Mouse (Mus musculus) kidney, postnatal 25 days (tissue): ENCODE measurements around the gene Pde7b.

Experiments
- DNase-seq, 2 experiments: peaks; one replicate each; pipeline ENCODE4 v3.0.0; 2021; ENCODE audit warnings: mixed read lengths in 2 of 2

Gene Pde7b

DNA sequence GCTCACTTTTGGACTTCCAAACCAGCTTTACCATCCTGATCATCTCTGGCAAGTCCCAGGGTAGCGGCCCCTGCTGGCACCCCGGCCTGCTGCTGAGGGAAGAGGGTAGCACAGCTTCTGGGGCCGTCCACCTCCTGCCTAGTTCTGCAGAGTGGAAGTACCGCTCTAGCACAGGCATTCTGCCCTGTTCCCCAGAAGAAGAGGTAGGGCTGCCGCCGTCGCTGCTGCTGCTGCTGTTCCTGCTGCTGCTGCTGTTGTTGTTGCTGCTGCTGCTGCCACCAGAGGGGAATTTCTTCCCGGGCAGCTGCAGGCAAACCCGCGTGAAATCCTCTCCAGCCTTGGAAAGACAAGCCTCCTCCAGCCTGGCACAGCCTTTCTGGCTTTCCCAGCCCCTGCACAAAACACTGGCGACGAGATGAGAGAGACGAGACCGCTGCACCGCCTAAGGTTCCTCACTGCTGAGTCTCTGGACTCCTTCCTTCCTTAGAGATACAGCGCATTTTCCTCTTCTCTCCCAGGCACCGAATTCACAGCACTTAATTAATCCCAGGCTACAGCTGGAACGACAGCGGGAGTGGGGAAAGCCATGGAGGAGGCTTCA is 176.8 kb downstream of the Pde7b start:
- DNase-seq = peak; percentile 63 to 75

DNA sequence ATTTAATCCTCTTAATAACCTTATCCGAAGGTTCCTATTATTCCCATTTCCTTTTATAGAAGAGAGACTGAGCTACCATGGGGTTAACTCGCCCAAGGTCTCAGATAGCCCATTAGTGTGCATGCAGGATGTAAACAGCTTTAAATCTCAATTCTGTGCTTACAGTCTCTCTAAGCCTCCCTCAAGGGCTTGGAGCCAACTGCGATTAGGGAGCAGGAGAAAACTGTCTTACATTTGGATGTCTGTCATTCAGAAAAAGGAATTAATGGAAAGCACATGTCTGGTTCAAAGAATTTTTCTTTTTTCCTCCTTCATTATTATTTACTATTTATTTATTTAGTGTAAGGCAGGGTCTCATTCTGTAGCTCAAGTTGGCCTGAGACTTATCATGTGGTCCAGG is 181.8 kb downstream of the Pde7b start:
- DNase-seq = no peak

- DNase-seq = peak; percentile 30 to 60
Observed at GRCm38 (mm10) chr10:20533811-20534210, 191.1 kb downstream of the Pde7b start.

DNA sequence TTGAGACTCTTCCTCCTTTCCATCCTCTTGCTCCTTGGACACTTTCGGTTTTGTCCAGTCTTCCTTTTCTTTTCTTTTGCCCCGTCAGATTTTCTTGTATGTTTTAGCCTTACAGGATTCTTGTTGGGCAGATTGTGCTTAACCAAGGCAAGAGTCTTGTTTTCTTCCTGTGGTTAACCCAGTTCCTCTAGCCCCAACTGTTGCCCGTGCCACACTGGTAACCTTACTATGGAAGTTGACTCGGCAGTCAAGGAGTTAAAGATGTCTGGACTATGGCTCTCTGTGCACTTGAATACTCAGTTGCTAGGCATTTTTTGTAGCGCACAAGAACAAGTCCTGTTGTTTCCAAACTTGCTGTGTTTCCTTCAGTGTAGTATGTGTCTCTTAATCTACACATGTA is 193.0 kb downstream of the Pde7b start:
- no peak for DNase-seq

DNA sequence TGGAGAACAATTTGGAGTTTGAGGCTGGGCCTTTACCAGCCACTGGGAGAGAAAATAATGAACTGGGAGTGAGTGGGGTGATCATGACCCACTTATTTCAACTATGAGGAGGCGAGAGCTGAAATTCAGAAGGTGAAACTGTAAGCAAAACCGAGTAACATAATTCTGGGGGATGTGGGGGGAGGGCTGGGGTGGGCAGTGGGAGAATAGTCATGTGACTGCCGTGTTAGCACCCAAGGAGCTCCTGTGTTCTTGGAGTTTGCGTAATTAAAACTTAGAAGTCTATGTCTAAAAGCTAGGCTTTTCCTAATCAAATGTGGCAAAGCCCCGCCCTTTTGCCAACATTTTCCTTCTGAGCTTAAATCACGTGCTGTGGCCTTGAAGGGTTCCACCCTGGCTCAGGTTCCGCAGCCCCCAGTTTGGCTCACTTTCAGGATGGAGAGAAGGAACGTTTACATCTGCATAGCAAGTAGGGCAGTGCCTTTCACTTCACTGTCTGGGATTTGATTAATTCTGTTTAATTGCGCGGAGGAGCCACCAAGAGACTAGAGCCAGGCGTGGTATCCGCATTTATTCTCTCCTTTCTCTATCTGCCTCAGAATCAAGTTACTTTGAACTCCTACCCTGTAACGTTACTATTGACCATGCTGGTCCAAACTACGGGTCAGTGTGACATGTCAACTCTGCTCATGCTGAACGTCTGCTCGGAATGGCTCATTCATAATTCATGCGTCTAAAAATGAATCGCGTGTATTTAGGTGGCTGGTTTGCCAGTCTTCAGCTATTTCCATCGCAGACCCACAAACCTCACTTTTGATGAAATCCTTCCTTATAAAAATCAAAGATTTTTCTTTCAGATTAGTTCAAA is 196.1 kb downstream of the Pde7b start:
- peak; percentile 27 to 44 for DNase-seq

DNA sequence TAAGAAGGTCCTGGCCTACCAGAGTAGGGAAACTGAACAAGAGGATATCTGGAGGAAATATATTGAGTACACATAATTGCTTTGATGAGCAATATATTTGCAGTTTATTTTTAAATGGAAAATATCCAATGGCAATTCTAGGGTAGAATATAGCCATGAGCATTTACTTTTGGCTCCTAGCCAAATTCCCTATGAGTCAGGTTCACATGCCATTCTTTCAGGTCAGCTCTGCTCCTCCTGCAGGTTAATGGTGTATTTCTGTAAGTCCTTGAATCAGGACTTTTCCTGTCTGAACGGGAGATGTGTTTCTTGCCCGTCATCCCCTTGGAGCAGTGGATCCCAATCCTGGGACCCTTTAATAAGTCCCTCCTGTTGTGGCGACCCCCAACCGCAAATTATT is 197.1 kb downstream of the Pde7b start:
- peak in 1 of 2 experiments; percentile 17 for DNase-seq

DNA sequence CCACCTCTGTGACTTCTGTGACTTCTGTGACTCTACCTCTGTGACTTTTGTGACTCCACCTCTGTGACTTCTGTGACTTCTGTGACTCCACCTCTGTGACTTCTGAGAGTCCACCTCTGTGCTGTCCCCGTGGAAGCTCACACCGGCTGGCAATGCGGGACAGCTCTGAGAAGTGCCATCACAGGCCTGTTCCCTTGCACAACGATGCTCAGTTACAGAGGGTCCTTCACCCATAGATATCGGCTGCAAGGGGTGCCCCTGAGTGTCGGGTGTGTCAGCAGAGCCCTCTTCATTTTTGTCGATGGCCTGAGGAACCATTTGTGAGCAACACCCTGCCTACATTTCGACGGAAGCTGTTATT is 206.4 kb downstream of the Pde7b start:
- peak in 1 of 2 experiments; percentile 39 for DNase-seq

- peak in 1 of 2 experiments; percentile 20 for DNase-seq
Observed at GRCm38 (mm10) chr10:20517756-20518528, 206.9 kb downstream of the Pde7b start.

DNA sequence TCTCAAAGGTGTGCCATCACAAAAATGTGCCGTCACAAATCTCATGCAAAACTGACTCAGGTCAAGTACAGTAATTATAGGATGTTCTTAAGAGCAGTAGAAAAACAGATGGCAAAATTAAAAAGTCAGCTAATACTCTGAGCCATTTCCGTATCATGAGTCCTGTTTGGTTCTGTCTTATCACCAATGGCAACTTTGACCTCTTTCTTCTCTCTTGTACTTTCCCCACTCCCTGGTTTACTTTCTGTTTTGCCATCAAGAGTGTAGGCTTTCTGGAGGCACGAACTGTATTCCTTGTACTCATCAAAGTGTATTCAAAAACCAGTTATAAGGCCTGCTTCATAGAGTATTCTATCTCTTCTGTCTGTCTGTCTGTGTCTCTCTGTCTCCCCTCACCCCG is 211.0 kb downstream of the Pde7b start:
- DNase-seq = no peak

GRCm38 (mm10) chr10:20513461-20513860 is 211.4 kb downstream of the Pde7b start:
- peak in 1 of 2 experiments; percentile 39 for DNase-seq

DNA sequence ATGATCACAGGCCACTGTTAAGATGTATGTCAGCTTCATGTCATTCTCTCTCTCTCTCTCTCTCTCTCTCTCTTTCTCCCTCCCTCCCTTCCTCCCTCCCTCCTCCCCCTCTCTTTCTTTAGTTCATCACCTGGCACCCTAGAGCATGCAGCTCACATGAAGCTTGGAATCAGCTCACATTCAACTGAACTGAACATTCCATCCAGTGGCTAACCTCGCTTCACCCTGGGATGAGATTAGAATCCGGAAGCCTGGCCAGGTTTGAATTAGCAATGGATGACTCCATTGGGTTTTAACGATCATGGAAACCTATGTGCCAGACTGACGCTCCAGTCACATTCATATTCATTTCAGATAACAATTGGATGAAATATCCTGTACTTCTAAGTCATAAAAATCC is 215.1 kb downstream of the Pde7b start:
- DNase-seq = no peak

DNA sequence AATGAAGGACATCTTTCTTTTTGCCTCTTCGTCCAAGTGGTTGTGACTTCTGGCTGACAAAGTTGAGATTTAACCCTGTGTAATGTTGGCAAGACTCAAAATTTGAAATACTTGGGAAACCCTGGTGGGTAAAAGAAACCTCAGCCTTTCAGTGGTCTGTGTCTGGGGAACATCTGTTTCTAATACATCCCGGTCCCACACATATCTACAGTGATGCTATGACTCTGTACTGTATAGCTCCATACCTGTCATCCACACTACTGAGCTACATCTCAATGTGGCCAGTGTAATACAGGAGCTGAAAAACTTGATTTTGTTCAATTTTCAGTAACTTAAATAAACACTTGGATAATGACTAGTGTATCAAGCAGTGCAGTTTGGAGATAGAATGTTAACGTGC is 216.4 kb downstream of the Pde7b start:
- no peak for DNase-seq

DNA sequence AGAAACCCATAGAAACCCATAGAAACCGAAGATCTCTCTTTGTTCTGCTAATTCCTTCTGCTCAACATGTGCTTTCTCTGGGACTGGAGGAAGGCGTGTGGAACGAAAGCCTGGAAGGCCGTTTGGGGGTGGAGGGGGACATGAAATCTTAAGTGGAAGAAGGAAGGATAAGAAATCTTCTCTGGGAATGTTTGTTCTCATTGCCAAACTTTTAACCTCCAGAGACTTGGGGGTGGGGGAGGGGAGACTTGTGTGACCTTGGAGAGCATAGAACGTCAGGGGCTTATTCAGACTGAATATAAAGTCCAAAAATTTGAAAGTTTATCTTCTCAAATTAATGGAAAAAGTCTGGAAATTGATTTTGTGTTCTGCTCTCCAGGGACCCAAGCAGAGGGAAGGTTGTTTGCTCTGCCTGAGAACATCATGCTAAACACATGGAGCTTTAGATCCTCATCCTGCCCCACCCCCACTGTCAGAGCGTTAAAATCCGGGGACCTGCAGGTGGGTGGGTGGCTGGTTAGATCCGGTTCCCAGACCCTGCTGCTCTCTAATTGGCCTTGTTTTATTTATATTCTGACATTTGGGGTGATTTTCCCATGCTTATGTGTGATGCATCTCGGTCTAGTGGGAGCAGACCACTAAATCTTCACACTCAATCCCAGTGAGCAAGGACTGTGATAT is 217.0 kb downstream of the Pde7b start:
- DNase-seq = peak; percentile 17 to 52

DNA sequence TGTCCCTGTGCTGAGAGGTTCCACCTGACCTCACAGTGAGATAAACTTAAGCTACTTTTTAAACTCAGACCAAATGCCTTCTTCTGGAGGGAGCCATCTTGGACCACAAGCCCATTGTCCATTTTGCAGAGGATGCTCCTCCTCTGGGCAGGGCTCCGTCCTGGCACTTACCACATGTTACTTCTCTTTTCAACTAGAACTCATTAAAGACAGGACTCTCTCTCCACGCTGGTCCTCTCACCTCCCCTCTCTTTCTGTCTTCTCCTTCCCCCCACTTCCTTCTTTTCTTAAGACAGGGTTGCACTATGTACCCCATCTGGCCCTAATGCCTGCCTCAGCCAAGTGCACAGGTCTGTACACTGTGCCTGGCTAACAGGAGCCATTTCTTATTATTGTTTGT is 217.8 kb downstream of the Pde7b start:
- no peak for DNase-seq

DNA sequence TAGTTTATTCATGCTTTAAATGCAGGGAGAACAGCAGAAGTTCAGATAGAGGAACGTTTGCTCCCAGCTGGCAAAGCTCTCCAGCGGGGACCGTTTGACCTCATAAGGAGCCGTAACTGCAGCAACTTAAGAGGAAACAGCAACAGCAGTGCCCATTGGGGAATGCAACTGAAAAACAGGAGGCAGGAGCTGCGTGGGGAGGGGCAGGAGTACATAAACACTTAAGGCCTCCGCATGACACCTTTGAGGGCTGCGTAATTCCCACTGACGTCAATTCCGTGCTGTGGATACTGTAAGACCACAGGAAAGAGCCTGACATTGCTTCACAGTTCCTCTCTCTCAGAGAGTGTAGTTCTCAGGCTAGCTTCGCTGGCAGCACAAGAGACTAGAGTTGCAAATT is 219.4 kb downstream of the Pde7b start:
- DNase-seq = no peak

GRCm38 (mm10) chr10:20504800-20505199 is 220.1 kb downstream of the Pde7b start:
- no peak for DNase-seq

GRCm38 (mm10) chr10:20503265-20504025 is 221.4 kb downstream of the Pde7b start:
- no peak for DNase-seq

GRCm38 (mm10) chr10:20501221-20501620 is 223.7 kb downstream of the Pde7b start:
- no peak for DNase-seq

DNA sequence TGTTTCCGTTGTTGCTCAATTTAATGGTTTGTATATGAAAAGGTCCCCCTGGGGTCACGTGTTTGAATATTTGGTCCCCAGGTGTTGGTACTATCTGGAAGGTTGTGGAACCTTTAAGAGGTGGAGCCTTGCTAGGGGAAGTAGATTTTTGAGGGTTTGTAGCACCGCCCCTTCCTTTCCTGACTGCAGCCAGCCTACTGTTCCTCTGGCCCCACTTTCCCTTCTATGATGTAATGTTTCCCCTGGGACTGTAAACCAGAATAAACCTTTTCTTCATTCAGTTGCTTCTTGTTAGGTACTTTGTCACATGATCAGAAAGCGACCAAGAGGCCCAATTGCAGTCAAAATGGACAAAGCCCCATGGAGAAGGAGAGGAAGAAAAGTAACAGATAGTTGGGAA is 229.8 kb downstream of the Pde7b start:
- no peak for DNase-seq

DNA sequence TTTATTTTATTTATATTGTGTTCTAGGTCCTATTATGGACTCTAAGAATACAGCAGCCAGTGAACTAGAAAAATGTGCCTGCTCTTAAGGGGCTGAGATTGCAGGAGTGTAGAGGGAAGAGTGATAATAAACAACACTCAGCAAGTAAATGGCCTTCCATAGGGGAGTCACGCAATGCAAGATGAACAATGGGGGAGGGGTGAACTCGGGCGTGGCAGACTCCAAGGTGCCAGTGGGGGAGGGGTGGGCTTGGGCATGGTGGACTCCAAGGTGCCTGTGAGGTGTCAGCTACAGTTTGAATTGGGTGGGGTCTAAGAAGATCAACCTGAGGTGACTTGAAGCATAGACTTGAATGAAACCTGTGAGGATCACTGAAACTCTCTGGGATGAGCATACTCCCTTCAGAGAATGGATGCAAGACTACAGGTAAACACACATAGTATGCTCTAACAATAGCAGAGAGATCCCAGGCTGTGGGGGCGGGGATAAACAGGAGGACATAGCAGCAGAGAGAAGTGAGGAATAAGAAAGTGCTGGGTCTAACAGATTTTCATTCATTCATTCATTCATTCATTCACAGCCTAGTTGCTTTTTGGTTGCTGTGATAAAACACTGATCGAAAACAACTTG is 230.9 kb downstream of the Pde7b start:
- no peak for DNase-seq

- no peak for DNase-seq
Observed at GRCm38 (mm10) chr10:20492216-20492964, 232.5 kb downstream of the Pde7b start.
